Mouse (Mus musculus): ENCODE data around the gene Gngt1. TPM values are rescaled to one million over a fixed set of nuclear protein-coding genes. Genes with fewer than 3 reads are reported as not detected.

Gngt1 gene
- total and polyA plus RNA-seq, 3 experiments: 0.27 TPM; not detected in 2

GRCm38 (mm10) chr6:4008501-4009040, 15.0 kb downstream of the Gngt1 start:
- no peaks in the 10 kb centered on the region for H3K36me3 ChIP-seq (replicated peaks)
- DNase-seq (ENCODE audit: low spot score) (no peak), ATAC-seq (ENCODE audit: extremely low read depth, insufficient number of reproducible peaks, low FRiP score, poor library complexity, severe bottlenecking) (no peak)
- TF ChIP-seq GATA1 (IDR thresholded peaks at IDR 0.05; ENCODE audit: borderline replicate concordance, low read length) (no peak), TAL1 (conservative IDR thresholded peaks at IDR 0.05; ENCODE audit: low read depth, low read length) (no peak), POLR2AphosphoS5 (IDR thresholded peaks at IDR 0.05; ENCODE audit: insufficient replicate concordance, low read depth, low read length) (no peak)
- no peaks in the 10 kb centered on the region for H3K4me1 ChIP-seq (ENCODE audit: insufficient read depth, low read depth, low read length)
- no peak overlapping the region for H3K4me3 ChIP-seq (ENCODE audit: low read depth, low read length)
- no peaks in the 10 kb centered on the region for H3K9me3 ChIP-seq (replicated peaks)
- H3K27me3 ChIP-seq (ENCODE audit: insufficient read depth, low read length): peaks cover 4% of the 10 kb centered on the region; the same call in 1 of the 2 replicates

GRCm38 (mm10) chr6:4009548-4009947, 16.0 kb downstream of the Gngt1 start:
- H3K4me1 ChIP-seq (ENCODE audit: insufficient read depth, low read depth, low read length): no peaks in the 10 kb centered on the region
- no peaks in the 10 kb centered on the region for H3K9me3 ChIP-seq (replicated peaks)
- no peaks in the 10 kb centered on the region for H3K36me3 ChIP-seq (replicated peaks)
- DNase-seq (ENCODE audit: low spot score): no peak
- no peak for ATAC-seq (ENCODE audit: extremely low read depth, insufficient number of reproducible peaks, low FRiP score, poor library complexity, severe bottlenecking)
- H3K4me3 ChIP-seq (ENCODE audit: low read depth, low read length): no peak overlapping the region
- no peaks in the 10 kb centered on the region for H3K27me3 ChIP-seq (ENCODE audit: insufficient read depth, low read length)
- no peak for TF ChIP-seq CTCF (IDR thresholded peaks at IDR 0.05; ENCODE audit: low read depth, low read length)
- TF ChIP-seq GATA1 (IDR thresholded peaks at IDR 0.05; ENCODE audit: borderline replicate concordance, low read length): no peak
- TF ChIP-seq GATA2 (IDR thresholded peaks at IDR 0.05; ENCODE audit: borderline replicate concordance, low read depth, low read length): no peak
- no peak for TF ChIP-seq TAL1 (conservative IDR thresholded peaks at IDR 0.05; ENCODE audit: low read depth, low read length)
- no peak for TF ChIP-seq POLR2AphosphoS5 (IDR thresholded peaks at IDR 0.05; ENCODE audit: insufficient replicate concordance, low read depth, low read length)

DNA sequence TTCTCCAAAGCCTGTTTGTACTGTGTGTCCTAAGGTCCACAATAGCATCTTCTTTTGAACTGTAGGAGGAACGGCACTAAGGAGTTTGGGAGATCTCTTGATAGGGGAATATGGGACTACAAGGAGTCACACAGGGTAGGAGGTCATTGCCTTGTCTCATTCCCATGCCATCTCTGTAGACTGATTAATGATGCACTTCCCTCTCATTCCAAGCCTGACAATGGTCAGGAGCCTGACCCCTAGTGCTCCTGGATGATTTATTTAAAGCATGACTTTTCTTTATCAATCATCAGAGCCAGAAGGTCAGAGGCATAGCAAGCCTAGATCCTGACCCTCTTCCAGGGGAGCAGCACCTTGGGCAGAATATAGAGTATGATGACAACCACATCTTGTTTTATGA, 29.1 kb downstream of the Gngt1 start:
- no peaks in the 10 kb centered on the region for H3K36me3 ChIP-seq (replicated peaks)
- 0 out of 2 replicates have a peak, but pooled peaks cover 3% of the 10 kb centered on the region for H3K27me3 ChIP-seq (ENCODE audit: insufficient read depth, low read length)
- TF ChIP-seq TAL1 (conservative IDR thresholded peaks at IDR 0.05; ENCODE audit: low read depth, low read length) (no peak), GATA1 (IDR thresholded peaks at IDR 0.05; ENCODE audit: borderline replicate concordance, low read length) (no peak), CTCF (IDR thresholded peaks at IDR 0.05; ENCODE audit: low read depth, low read length) (no peak), POLR2AphosphoS5 (IDR thresholded peaks at IDR 0.05; ENCODE audit: insufficient replicate concordance, low read depth, low read length) (no peak), GATA2 (IDR thresholded peaks at IDR 0.05; ENCODE audit: borderline replicate concordance, low read depth, low read length) (no peak)
- DNase-seq (ENCODE audit: low spot score) (no peak), ATAC-seq (ENCODE audit: extremely low read depth, insufficient number of reproducible peaks, low FRiP score, poor library complexity, severe bottlenecking) (no peak)
- H3K9me3 ChIP-seq (replicated peaks): no peaks in the 10 kb centered on the region
- no peak overlapping the region for H3K4me3 ChIP-seq (ENCODE audit: low read depth, low read length)
- H3K4me1 ChIP-seq (ENCODE audit: insufficient read depth, low read depth, low read length): no peaks in the 10 kb centered on the region

- no peaks in the 10 kb centered on the region for H3K9me3 ChIP-seq (replicated peaks)
- H3K27me3 ChIP-seq (ENCODE audit: insufficient read depth, low read length): no peaks in the 10 kb centered on the region; the same call in 1 of the 2 replicates
- TF ChIP-seq POLR2AphosphoS5 (IDR thresholded peaks at IDR 0.05; ENCODE audit: insufficient replicate concordance, low read depth, low read length) (no peak), TAL1 (conservative IDR thresholded peaks at IDR 0.05; ENCODE audit: low read depth, low read length) (no peak), GATA2 (IDR thresholded peaks at IDR 0.05; ENCODE audit: borderline replicate concordance, low read depth, low read length) (no peak), GATA1 (IDR thresholded peaks at IDR 0.05; ENCODE audit: borderline replicate concordance, low read length) (no peak), CTCF (IDR thresholded peaks at IDR 0.05; ENCODE audit: low read depth, low read length) (no peak)
- H3K36me3 ChIP-seq (replicated peaks): no peaks in the 10 kb centered on the region
- DNase-seq (ENCODE audit: low spot score) (no peak), ATAC-seq (ENCODE audit: extremely low read depth, insufficient number of reproducible peaks, low FRiP score, poor library complexity, severe bottlenecking) (no peak)
- H3K4me3 ChIP-seq (ENCODE audit: low read depth, low read length): no peak overlapping the region
- H3K4me1 ChIP-seq (ENCODE audit: insufficient read depth, low read depth, low read length): no peaks in the 10 kb centered on the region
Measured at GRCm38 (mm10) chr6:4026367-4026766, 32.8 kb downstream of the Gngt1 start.

GRCm38 (mm10) chr6:4030956-4031355, 37.4 kb downstream of the Gngt1 start:
- ATAC-seq (ENCODE audit: extremely low read depth, insufficient number of reproducible peaks, low FRiP score, poor library complexity, severe bottlenecking) (no peak), DNase-seq (ENCODE audit: low spot score) (no peak)
- Histone ChIP-seq H3K4me1 (ENCODE audit: insufficient read depth, low read depth, low read length) (no peaks in the 10 kb centered on the region), H3K4me3 (ENCODE audit: low read depth, low read length) (no peak overlapping the region), H3K36me3 (replicated peaks) (no peaks in the 10 kb centered on the region), H3K27me3 (ENCODE audit: insufficient read depth, low read length) (no peaks in the 10 kb centered on the region; the same call in 1 of the 2 replicates), H3K9me3 (replicated peaks) (no peaks in the 10 kb centered on the region)
- TF ChIP-seq GATA1 (IDR thresholded peaks at IDR 0.05; ENCODE audit: borderline replicate concordance, low read length): no peak
- no peak for TF ChIP-seq TAL1 (conservative IDR thresholded peaks at IDR 0.05; ENCODE audit: low read depth, low read length)
- TF ChIP-seq CTCF (IDR thresholded peaks at IDR 0.05; ENCODE audit: low read depth, low read length): no peak
- TF ChIP-seq GATA2 (IDR thresholded peaks at IDR 0.05; ENCODE audit: borderline replicate concordance, low read depth, low read length): no peak

GRCm38 (mm10) chr6:4041821-4042220, 48.2 kb downstream of the Gngt1 start:
- DNase-seq (ENCODE audit: low spot score) (no peak), ATAC-seq (ENCODE audit: extremely low read depth, insufficient number of reproducible peaks, low FRiP score, poor library complexity, severe bottlenecking) (no peak)
- Histone ChIP-seq H3K9me3 (replicated peaks) (no peaks in the 10 kb centered on the region), H3K4me1 (ENCODE audit: insufficient read depth, low read depth, low read length) (no peaks in the 10 kb centered on the region), H3K36me3 (replicated peaks) (no peaks in the 10 kb centered on the region), H3K27me3 (ENCODE audit: insufficient read depth, low read length) (no peaks in the 10 kb centered on the region), H3K4me3 (ENCODE audit: low read depth, low read length) (no peak overlapping the region)
- TF ChIP-seq GATA2 (IDR thresholded peaks at IDR 0.05; ENCODE audit: borderline replicate concordance, low read depth, low read length): no peak

Other genes with a start within 250 kb of the Gngt1 start
- not detected in 2 replicates for gene Calcr, start 229.1 kb upstream of the Gngt1 start, total RNA-seq (2014; fragmentation: Nextera tagmentation)
- not detected in 2 replicates for gene Calcr, start 229.1 kb upstream of the Gngt1 start, total RNA-seq (2017)
- not detected in 2 replicates for gene Calcr, start 229.1 kb upstream of the Gngt1 start, polyA plus RNA-seq (2012)
- not detected in 2 replicates for gene Tfpi2, start 4.9 kb upstream of the Gngt1 start, total RNA-seq (2014; fragmentation: Nextera tagmentation)
- gene Tfpi2, start 4.9 kb upstream of the Gngt1 start, total RNA-seq (2017): not detected in 2 replicates
- gene Tfpi2, start 4.9 kb upstream of the Gngt1 start, polyA plus RNA-seq (2012): not detected in 2 replicates
- gene Gng11, start 10.1 kb downstream of the Gngt1 start, total RNA-seq (2014; fragmentation: Nextera tagmentation): not detected in 2 replicates
- gene Gng11, start 10.1 kb downstream of the Gngt1 start, total RNA-seq (2017): not detected in 2 replicates
- not detected in 2 replicates for gene Gng11, start 10.1 kb downstream of the Gngt1 start, polyA plus RNA-seq (2012)
- gene Bet1, start 93.2 kb downstream of the Gngt1 start, total RNA-seq (2014; fragmentation: Nextera tagmentation): 36.1 and 47.4 TPM in 2 replicates
- 62.4 and 76.2 TPM in 2 replicates for gene Bet1, start 93.2 kb downstream of the Gngt1 start, total RNA-seq (2017)
- 27.3 and 30.8 TPM in 2 replicates for gene Bet1, start 93.2 kb downstream of the Gngt1 start, polyA plus RNA-seq (2012)